Mouse (Mus musculus) liver, embryonic 16.5 days (tissue): ENCODE measurements around the gene Gm9972. TPM values are rescaled to one million over a fixed set of nuclear protein-coding genes. Genes with fewer than 3 reads are reported as not detected.

ENCODE experiments used
- ATAC-seq: fragments of 200-750 bp; cut with Nextera tagmentation; 2 replicates; pipeline ENCODE4 v1.8.0; 2017; ENCODE audit warnings: low read depth, mild to moderate bottlenecking, moderate number of reproducible peaks, moderate library complexity
- H3K27ac ChIP-seq: fragments of 300-500 bp; sonication (generic); 2 replicates; pipeline ENCODE4 v1.5.1; 2014; ENCODE audit warnings: mild to moderate bottlenecking, low read length
- H3K27me3 ChIP-seq: fragments of 300-500 bp; sonication (generic); 2 replicates; pipeline ENCODE4 v1.6.1; 2014; ENCODE audit warnings: low read depth, low read length, mixed read lengths; ENCODE audit not compliant: control insufficient read depth, insufficient read depth
- H3K36me3 ChIP-seq: fragments of 300-500 bp; sonication (generic); 2 replicates; pipeline ENCODE4 v1.6.1; 2014; ENCODE audit warnings: mild to moderate bottlenecking; ENCODE audit not compliant: control insufficient read depth, insufficient read depth
- H3K4me1 ChIP-seq: fragments of 300-500 bp; sonication (generic); 2 replicates; pipeline ENCODE4 v1.6.1; 2014; ENCODE audit warnings: low read depth, low read length, mixed read lengths; ENCODE audit not compliant: control insufficient read depth
- H3K4me2 ChIP-seq: fragments of 300-500 bp; sonication (generic); 2 replicates; pipeline ENCODE4 v1.6.1; 2014; ENCODE audit warnings: low read depth, low read length, mixed read lengths
- H3K4me3 ChIP-seq: fragments of 300-500 bp; sonication (generic); 2 replicates; pipeline ENCODE4 v1.5.1; 2014; ENCODE audit warnings: low read depth, mild to moderate bottlenecking, low read length
- H3K9ac ChIP-seq: fragments of 300-500 bp; sonication (generic); 2 replicates; pipeline ENCODE4 v1.6.1; 2014; ENCODE audit warnings: low read depth, low read length
- H3K9me3 ChIP-seq: fragments of 300-500 bp; sonication (generic); replicated peaks from 2 replicates; pipeline ENCODE4 v1.6.1; 2016; ENCODE audit warnings: low read length; ENCODE audit not compliant: control insufficient read depth
- WGBS: fragments of 180-500 bp; shearing (Covaris S2); extraction: QIAGEN DNeasy Blood & Tissue Kit; methylation state at CpG from one replicate; pipeline ENCODE4 v1.1.7; 2014; ENCODE audit not compliant: insufficient replicate concordance; 5-methylcytosine and 5-hydroxymethylcytosine counted together
- polyA plus RNA-seq: library from polyadenylated mRNA; unstranded; fragments of >200 nt; fragmentation: Nextera tagmentation; extraction: Ambion mirVana; gene quantifications from 2 replicates; pipeline ENCODE4 v1.2.1, GENCODE M21; 2015

Gm9972 gene
- not detected in 2 replicates for polyA plus RNA-seq

GRCm38 (mm10) chr11:43035446-43035845 is at the start of gene Gm9972:
Gene Gm9972 (plus strand): TSS chr11:43035746.
- no peak for ATAC-seq
- no peaks in the 10 kb centered on the region for H3K4me1 ChIP-seq
- H3K4me2 ChIP-seq, result no peak within 1 kb of the TSS
- no peaks in the 10 kb centered on the region for H3K9me3 ChIP-seq
- no peaks in the 10 kb centered on the region for H3K36me3 ChIP-seq
- H3K27ac ChIP-seq, result no peak within 1 kb of the TSS
- no peak within 1 kb of the TSS for H3K9ac ChIP-seq
- H3K27me3 ChIP-seq, result no peaks in the 10 kb centered on the region
- H3K4me3 ChIP-seq, result no peak within 1 kb of the TSS

DNA sequence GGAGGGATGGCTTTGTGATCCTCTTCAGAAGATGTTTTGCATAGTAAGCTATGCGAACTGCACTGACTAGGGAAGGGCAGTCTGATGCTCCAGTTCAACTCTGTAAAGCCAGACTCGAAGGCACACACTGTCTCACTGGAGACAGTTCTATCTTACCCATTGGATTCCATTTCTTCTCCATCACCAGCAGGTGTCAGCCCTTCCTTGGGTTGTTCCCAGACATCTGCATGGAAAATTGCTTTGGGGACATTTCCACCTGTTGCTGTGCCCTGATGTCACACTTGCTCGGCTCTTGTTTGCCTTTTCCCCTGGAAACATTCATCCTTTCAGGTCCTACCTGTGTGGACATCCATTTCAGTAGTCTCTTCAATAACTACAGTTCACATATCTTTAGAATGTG is 36.4 kb upstream of the Gm9972 start:
- H3K27me3 ChIP-seq, result no peaks in the 10 kb centered on the region

GRCm38 (mm10) chr11:43011941-43012340 is 23.6 kb upstream of the Gm9972 start:
- H3K9me3 ChIP-seq, result no peaks in the 10 kb centered on the region
- H3K36me3 ChIP-seq, result no peaks in the 10 kb centered on the region
- no peak overlapping the region for H3K4me3 ChIP-seq
- WGBS, result 36% methylated on average over 2 of the region's 2 CpGs
- no peaks in the 10 kb centered on the region for H3K27me3 ChIP-seq
- ATAC-seq, result no peak
- H3K27ac ChIP-seq, result no peak overlapping the region
- H3K4me2 ChIP-seq, result no peak overlapping the region
- no peak overlapping the region for H3K9ac ChIP-seq
- H3K4me1 ChIP-seq, result no peaks in the 10 kb centered on the region

More for the DNA sequence above, 36.4 kb upstream of the Gm9972 start:
- Histone ChIP-seq H3K4me1 (no peaks in the 10 kb centered on the region), H3K9me3 (no peaks in the 10 kb centered on the region), H3K36me3 (no peaks in the 10 kb centered on the region), H3K27ac (no peak overlapping the region), H3K4me3 (no peak overlapping the region), H3K4me2 (no peak overlapping the region), H3K9ac (no peak overlapping the region)
- 24% methylated on average over 3 of the region's 3 CpGs for WGBS
- ATAC-seq, result no peak

GRCm38 (mm10) chr11:43012980-43013379 is 22.6 kb upstream of the Gm9972 start:
- no peaks in the 10 kb centered on the region for H3K9me3 ChIP-seq
- no peaks in the 10 kb centered on the region for H3K27me3 ChIP-seq
- WGBS, result 60% methylated on average over 4 of the region's 4 CpGs
- ATAC-seq, result no peak
- no peaks in the 10 kb centered on the region for H3K4me1 ChIP-seq
- no peaks in the 10 kb centered on the region for H3K36me3 ChIP-seq
- no peak overlapping the region for H3K4me2 ChIP-seq
- no peak overlapping the region for H3K4me3 ChIP-seq
- H3K9ac ChIP-seq, result no peak overlapping the region
- no peak overlapping the region for H3K27ac ChIP-seq

DNA sequence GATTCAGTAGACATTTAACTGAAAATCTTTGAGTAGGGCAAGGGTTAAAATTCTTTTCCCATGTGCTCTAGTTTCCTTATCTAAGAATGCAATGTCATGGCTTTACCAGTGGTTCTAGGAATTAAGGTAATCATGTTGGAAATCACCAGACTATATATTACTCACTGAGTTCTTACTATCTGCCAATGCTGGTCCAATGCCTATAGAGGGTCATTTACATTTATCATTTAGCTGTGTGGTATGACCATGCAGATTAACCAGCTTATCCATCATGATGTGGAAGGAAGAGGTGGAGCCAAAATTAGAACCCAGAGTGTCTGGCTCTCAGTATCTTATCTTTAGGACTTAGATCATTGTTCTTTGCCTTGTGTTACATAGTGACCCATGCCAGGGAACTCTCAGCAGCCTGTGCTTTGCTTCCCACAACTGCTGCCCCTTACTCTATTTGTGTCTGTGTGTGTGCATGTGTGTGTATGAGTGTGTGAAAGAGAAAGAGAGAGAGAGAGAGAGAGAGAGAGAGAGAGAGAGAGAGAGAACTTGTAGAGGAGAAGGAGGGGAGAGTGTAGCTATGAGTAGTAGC is 12.3 kb upstream of the Gm9972 start:
- no peak overlapping the region for H3K9ac ChIP-seq
- no peaks in the 10 kb centered on the region for H3K36me3 ChIP-seq
- no peaks in the 10 kb centered on the region for H3K27me3 ChIP-seq
- H3K4me3 ChIP-seq, result no peak overlapping the region
- no peak overlapping the region for H3K27ac ChIP-seq
- no peaks in the 10 kb centered on the region for H3K9me3 ChIP-seq
- no peak overlapping the region for H3K4me2 ChIP-seq
- ATAC-seq, result no peak
- no peaks in the 10 kb centered on the region for H3K4me1 ChIP-seq

DNA sequence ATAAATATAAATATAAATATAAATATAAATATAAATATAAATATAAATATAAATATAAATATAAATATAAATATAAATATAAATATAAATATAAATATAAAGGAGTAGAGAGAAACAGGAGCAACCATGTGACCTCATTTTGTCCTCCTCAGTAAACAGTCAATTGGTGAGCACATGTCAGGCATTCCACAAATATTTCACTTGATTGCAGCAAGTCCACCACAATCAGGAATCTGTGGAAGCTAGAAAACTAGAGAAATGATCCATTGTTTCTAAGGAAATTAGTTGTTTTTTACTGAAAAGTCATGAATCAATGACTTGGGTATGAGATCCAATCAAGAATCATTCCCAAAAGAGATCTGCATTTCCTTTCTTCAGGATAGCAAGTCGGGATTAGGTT is 5.7 kb upstream of the Gm9972 start:
- Histone ChIP-seq H3K9ac (no peak overlapping the region), H3K36me3 (no peaks in the 10 kb centered on the region), H3K4me2 (no peak overlapping the region), H3K4me1 (no peaks in the 10 kb centered on the region), H3K27ac (no peak overlapping the region), H3K27me3 (no peaks in the 10 kb centered on the region), H3K9me3 (no peaks in the 10 kb centered on the region), H3K4me3 (no peak overlapping the region)
- 29% methylated on average over 1 of the region's 1 CpGs for WGBS
- ATAC-seq, result no peak

DNA sequence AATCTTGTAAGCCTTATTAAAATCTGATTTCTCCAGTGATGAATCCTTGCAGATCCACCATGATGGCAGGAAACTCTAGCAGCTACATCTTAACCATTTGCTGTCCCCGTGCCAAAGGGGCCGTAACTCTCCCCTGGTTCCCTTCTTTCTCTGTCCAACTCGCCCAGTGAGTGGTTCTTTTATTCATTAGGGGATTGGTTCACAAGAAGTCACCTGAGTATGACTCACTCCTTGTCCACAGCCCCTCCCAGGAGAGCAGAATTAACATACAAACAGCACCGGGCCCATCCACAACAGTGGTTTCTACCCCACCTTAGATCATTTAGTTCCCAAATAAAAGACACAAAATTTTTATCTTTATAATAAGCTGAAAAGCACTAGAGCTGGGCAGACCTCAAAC is 3.4 kb upstream of the Gm9972 start:
- Histone ChIP-seq H3K9ac (no peak overlapping the region), H3K4me1 (no peaks in the 10 kb centered on the region), H3K27ac (no peak overlapping the region), H3K4me2 (no peak overlapping the region), H3K27me3 (no peaks in the 10 kb centered on the region), H3K4me3 (no peak overlapping the region), H3K9me3 (no peaks in the 10 kb centered on the region), H3K36me3 (no peaks in the 10 kb centered on the region)
- no peak for ATAC-seq
- WGBS, result 57% methylated on average over 4 of the region's 4 CpGs

DNA sequence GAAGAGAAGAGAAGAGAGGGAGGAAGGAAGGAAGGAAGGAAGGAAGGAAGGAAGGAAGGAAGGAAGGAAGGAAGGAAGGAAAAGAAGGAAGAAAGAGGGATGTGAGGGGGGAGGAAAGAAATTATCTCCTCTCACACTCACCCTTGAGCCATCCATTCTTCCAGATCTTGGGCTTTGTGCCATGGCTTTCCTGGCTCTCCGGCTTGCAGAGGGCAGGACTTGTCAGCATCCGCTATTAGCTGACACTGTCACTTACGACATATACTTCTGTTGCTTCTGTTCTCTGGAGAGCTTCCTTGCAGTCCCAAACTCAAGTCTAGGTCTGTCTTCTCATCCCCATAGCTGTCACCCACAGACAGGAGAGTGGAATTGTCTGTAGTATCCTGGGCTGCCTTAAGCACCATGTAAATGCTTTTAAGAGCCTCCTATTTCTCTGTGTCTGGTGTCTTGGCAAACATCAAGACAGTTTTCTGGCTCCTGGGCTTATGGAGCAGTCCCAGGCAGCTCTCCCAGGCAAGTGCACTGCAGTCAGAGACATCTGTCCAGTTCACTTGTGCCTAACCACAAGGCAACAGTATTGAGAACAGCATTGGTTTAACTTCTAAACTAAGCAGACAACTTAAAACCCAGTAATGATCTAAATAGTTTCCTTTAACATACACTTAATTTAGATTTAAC is 10.5 kb downstream of the Gm9972 start:
- Histone ChIP-seq H3K9ac (no peak overlapping the region), H3K4me3 (no peak overlapping the region), H3K9me3 (no peaks in the 10 kb centered on the region), H3K4me2 (no peak overlapping the region), H3K27me3 (no peaks in the 10 kb centered on the region), H3K4me1 (no peaks in the 10 kb centered on the region), H3K36me3 (no peaks in the 10 kb centered on the region), H3K27ac (no peak overlapping the region)
- 61% methylated on average over 3 of the region's 3 CpGs for WGBS
- no peak for ATAC-seq

- Histone ChIP-seq H3K4me3 (no peak overlapping the region), H3K27ac (no peak overlapping the region), H3K4me1 (no peaks in the 10 kb centered on the region), H3K9me3 (no peaks in the 10 kb centered on the region), H3K36me3 (no peaks in the 10 kb centered on the region), H3K27me3 (no peaks in the 10 kb centered on the region), H3K9ac (no peak overlapping the region), H3K4me2 (no peak overlapping the region)
- WGBS, result 47% methylated on average over 1 of the region's 1 CpGs
- no peak for ATAC-seq
These were observed 13.8 kb downstream of the Gm9972 start for GRCm38 (mm10) chr11:43049363-43049762.
